Mouse (Mus musculus) embryo, embryonic 10 days (tissue): ENCODE data around the gene Syk.

Experiments used
- DNase-seq: peaks from one replicate; pipeline ENCODE4 v3.0.0-alpha.2; 2015; ENCODE audit warnings: low spot score

Syk gene

DNA sequence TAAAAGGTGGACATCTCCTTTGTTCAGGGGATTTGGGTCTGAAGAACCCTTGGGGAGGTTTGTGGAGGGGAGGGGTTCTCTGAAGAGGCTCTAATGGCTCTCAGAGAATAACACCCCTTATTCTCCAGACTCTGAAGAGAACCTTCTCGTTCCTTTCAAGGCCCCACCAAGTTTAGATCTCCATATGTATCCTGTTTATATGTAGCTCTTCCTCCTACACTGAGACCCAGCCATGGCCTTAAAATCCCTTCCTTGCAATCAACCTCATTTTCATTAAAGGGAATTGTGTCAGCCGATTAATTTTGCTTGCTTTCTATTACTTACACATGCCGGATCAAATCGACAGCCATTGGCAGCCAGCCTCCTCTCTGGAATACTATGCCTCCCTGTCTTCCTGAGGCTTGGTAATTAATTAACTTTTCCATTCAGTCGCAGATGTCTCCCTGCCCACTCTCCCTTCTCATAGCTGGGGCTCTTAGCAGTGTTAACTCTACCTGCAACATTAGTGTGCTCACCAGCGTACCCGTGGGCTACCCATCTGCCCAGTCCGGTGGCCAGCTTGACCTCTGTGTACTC is 13.7 kb upstream of the Syk start:
- DNase-seq: no peak

DNA sequence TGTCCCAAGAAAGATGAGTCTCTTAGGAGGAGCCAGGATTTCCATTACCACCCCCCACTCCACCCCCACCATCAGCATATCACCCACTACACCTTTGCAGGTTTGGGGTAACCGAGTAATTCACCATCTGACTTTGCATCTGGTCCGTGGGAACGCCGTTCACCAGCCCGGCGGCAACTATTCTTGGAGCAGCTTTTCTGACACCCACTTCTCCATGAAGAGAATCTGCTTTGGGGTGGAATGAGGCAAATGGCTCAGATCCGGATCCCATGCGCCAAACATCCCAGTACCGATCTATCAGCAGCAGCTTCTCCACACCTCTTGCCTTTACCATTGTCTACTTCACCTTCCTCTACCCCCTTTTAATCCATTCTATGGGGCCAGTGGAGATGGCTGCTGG is 12.7 kb upstream of the Syk start:
- no peak for DNase-seq

DNA sequence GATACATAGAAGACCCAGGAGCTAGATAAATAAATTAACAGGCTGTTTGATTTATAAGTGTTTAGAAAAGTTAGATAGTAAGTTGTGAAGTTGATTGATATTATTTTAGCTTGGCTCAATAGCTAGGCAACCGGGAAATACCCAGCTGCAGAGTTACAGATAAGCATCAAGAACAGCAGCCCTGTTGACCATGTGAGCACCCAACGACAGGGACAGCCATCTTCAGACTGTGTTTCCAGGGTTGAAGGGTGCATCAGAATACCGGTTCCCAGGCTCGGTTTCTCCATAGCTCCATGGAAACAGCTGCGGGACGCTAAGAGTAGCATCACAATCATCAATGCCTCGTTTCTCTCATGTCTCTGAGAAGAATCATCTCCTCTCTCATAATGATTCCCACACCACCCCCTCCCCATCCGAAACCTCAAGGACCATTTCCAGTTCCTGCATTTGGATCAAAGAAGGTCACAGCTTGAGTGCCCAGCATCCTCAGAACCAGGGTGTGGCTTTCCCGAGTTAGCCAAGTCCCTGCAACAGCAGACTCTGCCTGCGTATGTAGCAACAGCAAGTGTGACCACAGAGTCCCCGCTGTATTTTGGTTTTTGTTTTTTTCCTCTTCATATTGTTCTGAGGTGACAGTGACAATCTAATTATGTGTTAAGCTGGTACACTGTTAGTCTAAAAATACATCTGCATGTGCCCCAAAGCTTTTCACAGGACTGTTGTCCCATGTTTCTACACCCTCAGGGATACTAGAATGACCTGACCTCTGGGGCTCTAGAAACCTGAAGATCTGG is 11.2 kb upstream of the Syk start:
- no peak for DNase-seq

DNA sequence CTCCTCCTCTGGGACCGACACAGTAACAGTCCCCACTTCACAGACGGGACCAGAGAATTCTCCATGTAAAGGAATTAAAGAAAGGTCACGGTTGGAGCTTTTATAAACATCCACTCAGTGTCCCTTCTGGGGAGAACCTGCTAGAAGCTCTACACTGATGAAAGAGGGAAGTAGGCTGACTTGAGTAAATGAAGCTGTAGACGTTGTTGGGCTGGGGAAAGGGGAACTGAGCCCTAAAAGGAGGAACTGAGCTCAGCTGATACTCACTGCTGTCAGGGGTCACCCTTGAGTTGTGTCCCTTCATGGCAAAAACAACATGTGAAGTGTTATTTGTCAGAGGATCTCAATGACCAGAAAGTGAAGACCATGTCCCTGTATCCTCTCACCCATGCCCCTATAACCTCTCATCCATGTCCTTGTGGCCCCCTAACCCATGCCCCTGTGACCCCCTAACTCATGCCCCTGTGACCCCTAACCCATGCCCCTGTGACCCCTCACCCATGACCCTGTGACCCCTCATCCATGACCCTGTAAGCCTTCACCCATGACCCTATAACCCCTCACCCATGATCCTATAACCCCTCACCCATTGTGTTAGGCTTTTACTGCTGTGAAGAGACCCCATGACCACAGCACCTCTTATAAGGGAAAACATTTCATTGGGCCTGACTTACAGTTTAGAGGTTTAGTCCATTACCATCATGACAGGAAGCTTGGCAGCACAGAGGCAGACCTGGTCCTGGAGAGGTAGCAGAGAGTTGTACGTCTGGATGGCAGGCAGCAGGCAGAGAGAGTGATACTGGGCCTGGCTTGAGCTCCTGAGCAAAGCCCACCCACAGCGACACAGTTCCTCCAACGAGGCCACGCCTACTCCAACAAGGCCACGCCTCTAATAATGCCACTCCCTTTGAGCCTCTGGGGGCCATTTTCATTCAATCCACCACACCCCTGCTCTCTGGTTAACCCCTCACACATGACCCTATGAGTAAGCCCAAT is 10.2 kb upstream of the Syk start:
- DNase-seq: no peak

DNA sequence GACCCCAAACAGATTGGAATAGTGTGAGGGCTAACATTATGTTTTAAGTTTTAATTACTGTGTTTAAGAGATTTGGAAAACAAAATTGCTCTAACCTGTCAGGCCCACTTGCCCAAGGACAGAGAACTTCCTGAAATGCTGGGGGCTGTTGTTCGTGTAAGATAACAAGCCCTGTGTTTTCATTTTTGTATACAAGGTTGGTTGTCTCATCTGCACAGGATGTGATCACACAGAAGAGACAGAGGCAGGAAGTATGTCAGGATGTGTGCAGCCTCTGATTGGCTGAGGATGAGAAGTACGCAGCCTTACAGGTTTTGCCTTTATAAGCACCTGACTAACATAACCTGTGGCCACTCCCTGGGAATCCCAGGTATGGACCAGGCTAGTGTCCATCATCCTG is 8.7 kb upstream of the Syk start:
- DNase-seq: no peak

DNA sequence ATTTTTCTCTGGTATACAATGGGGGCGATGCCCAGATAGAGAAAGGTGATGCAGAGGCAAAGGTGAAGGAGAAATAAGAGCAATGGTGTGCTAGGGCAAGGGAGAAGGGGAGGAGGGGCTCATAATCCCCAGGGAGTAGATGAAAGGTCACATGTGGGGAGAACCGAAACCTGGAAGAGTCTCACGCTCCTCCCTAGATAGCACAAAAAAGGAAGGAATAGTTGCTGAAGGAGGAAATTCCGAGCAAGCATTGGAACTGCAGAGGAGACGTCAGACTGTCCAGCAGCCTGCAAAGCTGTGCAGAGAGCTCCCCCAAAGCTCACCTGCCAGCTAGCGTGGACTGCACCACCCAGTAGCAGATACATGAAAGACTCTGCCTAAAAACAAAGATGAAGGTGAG is 7.5 kb upstream of the Syk start:
- DNase-seq: no peak

DNA sequence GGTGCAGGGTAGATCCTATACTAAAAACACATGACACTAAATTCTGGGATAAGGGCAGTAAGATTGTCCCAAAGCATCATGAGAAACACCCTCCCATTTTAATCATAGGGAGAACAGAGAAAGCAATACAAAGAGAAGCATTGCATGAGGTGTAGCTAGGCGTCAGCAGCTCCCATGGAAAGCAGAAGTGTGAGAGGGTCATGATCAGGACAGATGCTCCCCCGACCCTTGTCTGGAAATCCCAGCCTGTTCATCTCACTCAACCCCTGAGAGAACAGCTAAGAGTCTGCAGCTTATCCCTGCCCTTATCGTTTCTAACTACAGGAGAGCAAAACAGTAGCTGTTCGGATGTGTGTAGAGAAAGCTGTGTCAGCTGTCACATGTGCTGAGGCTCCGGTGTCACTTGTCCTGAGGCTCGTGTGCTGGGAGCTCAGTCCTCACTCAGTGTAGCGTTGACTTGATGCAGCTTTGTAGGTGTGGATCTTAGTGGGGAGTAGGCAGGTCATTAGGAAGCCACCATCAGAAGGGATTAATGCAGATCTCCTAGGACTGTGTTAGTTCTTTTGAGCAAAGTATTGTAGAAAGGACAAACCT is 6.9 kb upstream of the Syk start:
- no peak for DNase-seq

DNA sequence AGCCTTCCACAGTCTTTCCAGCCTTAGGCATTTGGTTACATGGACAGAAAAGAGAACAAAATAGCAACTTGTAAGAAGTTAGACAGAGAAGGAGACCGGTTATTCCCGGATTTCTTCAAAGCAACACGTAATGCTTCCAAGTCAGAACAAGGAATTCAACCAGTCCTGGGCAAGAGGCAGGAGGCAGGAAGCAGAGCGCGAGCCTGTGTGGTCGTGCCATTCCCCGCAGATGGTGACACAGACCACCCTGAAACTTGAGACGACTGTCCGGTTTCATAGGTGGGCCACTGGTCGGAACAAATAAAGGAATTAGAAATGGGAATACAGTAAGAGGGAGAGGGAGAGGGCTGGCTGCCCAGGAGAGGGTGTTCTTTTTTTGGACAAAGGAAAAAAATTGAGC is 6.1 kb upstream of the Syk start:
- DNase-seq: peak; percentile 33

DNA sequence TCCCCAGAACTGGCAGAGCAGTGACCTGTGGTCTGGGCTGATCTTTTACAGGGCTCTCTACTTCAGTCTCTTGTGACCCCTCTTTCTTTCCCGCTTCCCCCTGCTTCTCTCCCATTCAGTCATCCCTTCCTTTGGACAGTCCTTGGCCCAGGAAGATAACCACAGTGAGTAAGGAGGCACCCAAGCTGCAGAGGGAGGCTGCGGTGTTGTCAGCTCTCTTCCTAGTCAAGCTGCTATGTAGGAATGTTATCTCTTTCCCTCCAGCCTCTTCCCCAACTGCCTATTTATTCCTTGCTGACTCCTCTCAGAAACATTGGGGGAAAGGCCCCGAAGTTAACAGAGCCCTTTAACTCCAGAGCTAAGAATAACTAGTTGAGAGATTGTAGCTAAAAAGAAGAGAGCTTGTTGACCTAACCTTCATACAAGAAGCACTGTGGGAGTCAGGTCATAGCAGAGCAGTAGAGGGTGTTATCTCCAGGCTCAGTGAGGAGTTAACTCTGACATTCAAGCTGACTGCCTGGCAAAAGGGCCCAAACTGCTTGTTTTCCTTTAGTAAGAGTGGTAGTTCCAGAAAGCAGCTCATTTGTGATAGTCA is 5.5 kb upstream of the Syk start:
- DNase-seq: no peak

DNA sequence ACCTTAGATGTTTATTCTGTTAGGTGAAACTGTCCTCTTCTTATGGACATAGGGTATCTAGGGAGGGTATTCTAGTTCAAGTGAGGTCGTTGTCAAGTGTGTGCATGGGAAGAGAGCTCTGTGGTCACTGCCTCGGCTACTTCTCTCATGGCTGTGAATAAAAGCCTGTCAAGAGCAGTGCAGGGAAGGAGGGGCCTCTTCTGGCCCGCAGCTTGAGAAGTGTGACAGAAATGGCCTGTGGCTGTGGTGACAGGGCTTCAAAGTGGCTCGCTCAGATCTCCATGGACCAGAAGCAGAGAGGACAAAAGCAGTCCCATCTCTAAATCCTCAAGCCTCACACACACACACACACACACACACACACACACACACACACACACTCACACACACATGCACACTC is 5.0 kb upstream of the Syk start:
- DNase-seq: peak; percentile 29

DNA sequence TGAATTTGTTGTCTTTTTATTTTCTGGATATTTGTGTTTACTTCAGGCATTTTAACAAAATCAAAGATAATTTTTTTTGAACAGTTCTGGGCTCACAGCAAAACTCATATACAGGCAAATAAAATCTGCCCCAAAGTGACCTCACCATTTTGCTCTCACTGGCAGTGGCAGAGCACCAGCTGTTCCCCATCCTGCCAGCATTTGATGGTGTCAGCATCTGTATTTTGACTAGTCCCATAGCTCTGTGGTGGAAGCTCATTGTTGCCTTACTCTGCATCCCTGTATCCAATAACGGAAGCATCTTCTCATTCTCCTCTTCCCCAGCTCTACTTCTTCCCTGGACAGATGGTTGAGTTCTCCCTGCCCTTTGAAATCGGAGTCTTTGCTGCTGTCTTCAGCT is 4.2 kb upstream of the Syk start:
- no peak for DNase-seq

DNA sequence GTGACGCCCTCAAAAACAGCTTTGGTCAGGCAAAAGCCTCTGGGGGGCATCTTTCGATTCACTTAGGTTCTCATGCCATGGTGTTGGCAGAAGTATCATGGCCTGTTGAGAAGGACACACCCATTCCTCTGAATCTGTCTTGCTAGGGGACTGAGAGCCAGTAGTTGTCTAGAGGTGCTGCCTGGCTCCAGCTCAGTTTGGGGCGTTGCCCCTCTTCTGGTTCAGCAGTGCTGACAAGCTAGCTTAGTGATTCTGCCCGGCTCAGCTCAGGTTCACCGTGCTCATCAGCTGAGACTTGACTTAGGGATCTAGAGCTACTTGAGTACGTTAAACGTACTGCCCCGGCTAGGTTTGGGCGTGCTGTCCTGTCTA is 481 bp upstream of the Syk start:
- DNase-seq: peak; percentile 29

DNA sequence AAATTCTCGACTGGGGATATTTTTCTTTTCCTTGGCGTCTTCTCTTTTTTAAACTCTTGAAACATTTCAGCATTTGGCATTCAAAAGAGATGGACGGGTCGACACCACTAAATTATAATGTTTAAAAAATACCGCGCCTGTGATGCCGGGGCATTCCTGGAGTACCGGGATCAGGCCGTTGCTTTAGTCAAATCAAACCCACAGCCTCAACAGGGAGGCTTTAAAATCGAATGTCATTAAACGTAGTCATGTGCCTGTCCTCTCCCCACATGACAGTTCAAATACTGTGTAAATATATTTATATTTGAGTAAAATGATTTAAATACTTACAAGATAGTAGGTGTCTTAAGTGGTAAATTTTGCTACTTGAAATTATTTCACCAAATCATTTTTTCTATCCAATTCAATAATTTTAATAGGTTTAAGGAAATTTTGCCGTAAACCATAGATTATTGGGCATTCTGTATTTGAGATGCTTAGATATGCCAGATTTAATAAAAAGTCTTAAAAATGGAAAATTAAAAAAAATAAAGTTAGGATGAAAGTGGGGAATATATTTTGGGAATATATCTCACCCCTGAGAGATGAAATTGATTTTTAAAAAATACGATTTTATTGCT is 1.1 kb downstream of the Syk start:
- no peak for DNase-seq

DNA sequence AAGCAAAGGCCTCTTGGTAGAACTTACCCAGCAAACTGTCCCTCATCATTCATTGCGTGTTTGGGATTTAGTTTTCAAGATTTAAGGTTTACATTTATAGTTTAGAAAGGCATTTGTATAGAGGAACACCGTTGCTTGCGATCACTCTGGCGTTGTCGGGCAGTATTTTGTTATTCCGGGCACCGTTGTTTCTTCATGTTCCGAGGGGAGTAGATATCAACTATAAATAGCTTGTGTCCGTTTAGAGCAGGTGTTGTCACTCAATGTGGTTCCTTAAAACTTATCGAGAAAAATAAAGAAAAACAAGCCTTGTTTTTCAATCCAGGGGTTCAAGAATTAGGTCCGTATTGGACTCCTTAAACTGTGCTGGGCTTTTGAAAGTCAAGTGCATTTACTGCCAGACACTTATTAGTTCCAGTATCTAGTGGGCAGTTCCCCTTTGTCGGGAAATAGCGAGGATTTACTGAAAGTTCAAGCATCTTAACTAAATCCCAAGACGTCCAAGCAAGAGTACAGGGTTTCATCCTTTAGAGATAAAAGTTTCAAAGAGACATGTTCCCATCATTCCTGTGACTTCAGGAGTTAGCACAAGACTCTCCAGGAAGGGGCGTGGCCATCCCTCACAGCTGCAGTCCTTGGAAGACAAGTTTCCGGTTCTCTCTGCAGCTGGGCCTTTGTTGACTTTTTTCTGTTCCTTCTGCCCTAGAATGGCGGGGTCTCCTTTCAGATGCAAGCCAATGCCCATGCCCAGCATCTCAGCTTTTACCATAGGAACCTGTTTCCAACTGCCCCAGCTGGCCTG is 1.9 kb downstream of the Syk start:
- DNase-seq: peak; percentile 65

DNA sequence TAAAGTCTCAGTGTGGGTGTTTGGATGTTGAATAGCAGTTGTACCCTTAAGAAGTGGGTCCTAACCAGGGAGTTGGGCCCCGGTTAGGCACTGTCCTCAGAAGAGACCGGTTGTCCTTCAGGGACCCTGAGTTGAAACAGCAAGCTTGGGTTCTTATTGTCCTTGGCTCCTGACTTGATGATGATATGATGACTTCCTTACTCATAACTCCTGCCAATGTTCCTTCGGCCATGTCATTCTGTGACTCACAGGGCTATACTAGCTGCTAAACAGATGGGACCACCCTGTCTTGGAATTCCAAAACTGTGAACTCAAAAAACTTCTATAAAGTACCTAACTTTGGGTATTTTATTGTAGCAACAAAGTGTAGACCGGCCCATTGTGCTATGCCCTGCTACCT is 4.8 kb downstream of the Syk start:
- no peak for DNase-seq

DNA sequence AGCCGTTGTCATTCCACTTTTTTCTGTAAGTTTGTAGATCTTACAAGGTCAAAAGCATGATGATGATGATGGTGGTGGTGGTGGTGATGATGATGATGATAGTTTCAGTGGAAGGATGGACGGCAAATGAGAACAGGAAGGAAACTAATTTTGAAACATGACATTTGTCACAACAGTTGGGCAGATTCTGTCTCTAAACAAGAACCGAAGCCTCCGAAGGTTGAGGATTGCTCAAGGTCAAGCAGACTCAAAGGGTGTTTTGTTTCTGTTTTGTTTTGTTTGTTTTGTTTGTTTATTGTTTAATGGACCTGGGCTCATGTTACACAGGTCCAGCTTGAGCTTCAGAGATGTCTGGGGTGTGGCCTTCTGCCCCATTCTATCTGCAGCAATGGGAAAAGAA is 6.1 kb downstream of the Syk start:
- no peak for DNase-seq

DNA sequence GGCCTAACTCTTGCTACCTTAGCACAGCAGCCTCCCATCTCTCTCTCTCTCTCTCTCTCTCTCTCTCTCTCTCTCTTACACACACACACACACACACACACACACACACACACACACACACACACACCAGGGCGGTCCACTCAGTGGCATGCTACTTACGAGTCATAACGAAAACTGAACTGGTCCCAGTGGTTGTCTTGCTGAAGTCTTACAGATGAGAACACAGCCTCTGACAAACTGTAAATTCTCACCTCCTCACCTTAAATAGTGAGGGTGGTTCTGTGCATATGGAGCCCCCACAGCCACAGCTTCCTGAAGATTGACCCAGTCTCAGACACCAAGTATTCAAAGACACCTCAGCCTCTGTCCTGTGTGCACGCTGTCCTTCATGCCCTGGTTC is 8.9 kb downstream of the Syk start:
- no peak for DNase-seq

DNA sequence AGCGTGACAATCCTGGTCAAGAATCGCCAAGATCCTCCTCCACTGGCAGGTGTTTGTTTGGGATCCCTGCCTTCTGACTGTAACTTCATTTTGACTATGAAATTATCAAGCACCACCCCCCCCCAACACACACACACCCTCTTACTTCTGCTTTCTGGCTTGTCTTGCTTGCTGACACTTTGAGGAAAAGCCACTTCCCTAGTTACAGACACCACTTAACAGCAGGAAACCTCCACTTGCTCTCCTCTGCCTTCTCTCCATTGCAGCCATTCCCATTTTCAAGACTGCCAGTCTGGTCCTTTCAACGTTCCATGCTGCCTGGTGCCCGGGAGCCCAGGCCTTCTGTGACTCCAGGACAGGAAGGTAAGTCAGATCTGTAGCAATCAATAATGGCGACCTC is 13.7 kb downstream of the Syk start:
- no peak for DNase-seq

DNA sequence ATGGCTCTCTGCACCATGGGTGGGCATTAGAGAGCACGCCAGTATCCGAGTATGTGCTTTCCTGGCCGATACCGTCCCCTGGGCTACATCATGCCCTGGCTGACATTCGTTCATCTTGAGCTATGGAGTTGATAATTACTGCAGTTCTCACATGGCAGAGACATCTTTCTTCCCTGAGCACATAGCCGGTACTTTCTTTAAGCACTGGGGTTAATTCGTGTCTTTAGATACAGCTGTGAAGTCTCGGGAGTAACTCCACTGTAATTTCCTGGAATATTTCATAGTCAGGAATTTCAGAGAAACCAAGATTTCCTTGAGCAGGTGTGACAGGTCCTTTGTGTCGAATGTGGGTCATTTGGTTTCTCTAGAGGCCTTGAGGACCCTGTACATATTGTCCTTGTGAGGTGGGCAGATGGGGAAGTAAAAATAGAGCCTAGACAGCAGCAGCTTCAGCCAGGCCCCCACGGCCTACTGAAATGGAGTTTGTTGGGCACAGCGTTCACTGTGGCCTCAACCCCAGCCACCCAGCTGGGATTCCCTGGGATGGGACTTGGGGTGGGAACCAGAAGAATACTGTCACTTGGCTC is 14.2 kb downstream of the Syk start:
- no peak for DNase-seq

DNA sequence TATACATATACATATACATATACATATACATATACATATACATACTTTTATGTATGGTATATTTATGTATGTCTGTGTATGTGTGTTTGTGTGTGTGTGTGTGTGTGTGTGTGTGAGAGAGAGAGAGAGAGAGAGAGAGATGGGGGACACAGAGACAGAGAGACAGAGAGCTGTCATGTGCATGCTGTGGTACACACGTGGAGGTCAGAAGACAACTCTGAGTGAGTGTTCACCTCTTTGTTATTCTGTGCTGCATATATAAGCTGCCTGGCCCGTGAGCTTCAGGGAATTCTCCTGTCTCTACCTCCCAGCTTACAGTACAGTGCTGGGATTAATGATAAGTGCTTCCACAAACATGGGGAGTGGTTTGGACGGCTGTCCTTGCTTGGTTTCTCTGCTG is 15.3 kb downstream of the Syk start:
- DNase-seq: no peak
